Mouse (Mus musculus): ENCODE measurements around the gene Arl3.
A peak's percentile ranks its signal among the peaks of the same experiment; 100 is the strongest.
"Not testable (repeated sequence)": the region's sequence is repeated elsewhere in the genome, so short reads cannot be mapped to it uniquely, and the experiment has no call there.

Gene Arl3

GRCm38 (mm10) chr19:46587823-46588508 is 15.0 kb upstream of the Arl3 start:
- peak; percentile 77 for DNase-seq (ENCODE audit: low spot score)

- no peak for DNase-seq (ENCODE audit: low spot score)
Observed at GRCm38 (mm10) chr19:46575196-46575595, 2.2 kb upstream of the Arl3 start.

DNA sequence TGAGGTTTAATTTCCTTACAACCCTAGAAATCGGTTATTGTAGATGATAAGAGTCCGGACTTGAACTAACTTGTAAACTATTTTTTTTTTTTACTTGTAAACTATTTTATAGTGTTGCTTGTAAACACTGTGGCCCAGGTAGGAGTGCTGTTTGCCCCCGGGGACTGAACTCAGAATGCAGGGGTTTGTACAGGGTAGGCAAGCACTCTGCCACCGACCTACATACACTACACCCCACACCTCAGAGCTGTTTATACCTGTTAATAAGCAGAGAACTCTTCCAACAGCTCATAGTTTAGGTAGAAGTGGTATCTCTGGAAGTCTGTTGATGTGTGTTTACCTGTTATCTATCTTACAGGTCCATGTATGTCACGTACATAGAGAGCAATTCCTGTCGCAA is 992 bp upstream of the Arl3 start:
- no peak for DNase-seq (ENCODE audit: low spot score)

DNA sequence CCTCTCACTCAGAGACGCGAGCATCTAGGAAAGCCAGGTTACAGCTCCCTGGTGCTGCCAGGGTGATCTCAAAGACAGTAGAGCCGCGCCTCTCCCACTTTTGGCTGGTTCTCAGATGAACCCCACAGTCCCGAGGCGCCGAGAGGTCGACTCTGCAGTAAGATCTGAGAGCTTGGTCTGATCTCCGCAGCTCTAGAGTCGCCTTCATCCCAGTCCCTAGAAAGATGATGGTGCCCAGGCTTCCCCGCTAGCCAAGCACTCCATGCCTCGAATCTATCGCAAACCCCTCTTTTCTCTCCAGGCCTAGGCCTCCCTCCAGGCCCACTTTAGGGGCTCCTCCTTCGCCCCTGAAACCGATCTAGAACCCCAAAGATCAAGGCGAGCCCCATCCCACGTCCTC is 450 bp downstream of the Arl3 start:
- no peak for DNase-seq (ENCODE audit: low spot score)

GRCm38 (mm10) chr19:46571878-46572244 is 1.1 kb downstream of the Arl3 start:
- DNase-seq (ENCODE audit: low spot score) = no peak

DNA sequence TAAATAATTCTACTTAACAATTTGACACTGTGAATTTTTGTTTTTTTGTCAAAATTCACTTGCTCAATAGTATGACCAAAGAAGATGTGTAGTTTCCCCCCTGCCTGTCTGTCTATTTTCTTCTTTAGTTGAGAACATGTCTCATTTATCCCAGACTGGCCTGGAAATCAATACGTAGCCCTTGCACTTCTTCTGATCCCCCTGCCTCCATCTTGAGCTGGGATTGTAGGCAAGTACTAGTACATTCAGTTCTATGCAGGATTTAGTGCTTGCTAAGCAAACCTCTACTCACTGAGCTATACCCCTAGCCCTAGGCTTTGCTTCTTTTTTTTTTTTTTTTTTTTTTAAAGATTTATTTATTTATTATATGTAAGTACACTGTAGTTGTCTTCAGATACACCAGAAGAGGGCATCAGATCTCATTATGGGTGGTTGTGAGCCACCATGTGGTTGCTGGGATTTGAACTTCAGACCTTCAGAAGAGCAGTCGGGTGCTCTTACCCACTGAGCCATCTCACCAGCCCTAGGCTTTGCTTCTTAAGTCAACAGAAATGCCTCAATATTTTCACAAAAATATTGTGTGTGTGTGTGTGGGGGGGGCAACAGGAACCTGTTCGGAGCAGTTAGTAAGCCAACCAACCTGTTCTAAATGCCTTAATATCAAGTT is 1.7 kb downstream of the Arl3 start:
- not testable (repeated sequence) for DNase-seq (ENCODE audit: low spot score)

GRCm38 (mm10) chr19:46564043-46564462 is 8.9 kb downstream of the Arl3 start:
- DNase-seq (ENCODE audit: low spot score) = no peak

DNA sequence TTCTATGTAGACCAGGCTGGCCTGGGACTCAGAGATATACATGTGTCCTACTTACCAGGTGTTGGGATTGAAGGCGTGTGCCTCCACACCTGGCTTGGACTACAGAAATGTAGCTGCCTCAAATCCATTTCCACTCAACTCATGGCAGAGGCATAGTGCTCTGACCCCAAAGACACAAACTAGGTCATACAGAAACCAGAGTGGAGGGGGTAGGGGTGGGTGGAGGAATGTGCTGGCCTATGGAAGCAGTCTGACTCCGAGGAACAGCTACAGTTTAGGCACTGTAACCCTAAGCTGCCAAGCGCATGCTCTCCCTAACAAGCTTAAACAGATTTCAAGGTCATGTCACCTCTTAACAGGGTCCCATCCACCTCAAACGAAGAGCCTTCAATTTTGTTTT is 9.4 kb downstream of the Arl3 start:
- DNase-seq (ENCODE audit: low spot score) = no peak

GRCm38 (mm10) chr19:46562581-46563515 is 10.2 kb downstream of the Arl3 start:
- DNase-seq (ENCODE audit: low spot score) = no peak

DNA sequence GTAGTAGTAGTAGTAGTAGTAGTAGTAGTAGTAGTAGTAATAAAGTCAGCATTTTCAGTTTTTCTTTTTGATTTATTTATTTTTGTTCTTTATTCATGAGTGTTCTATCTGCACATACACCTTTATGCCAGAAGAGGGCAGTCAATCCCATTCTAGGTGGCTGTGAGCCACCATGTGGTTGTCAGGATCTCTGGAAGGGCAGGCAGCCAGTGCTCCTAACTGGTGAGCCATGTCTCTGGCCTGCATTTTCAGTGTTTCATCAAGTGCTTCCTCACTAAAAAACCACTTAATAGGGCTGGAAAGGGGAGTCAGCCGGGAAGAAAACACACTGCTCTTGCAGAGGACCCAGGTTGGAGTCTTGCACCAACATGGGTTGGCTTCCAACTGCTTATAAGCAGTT is 10.9 kb downstream of the Arl3 start:
- DNase-seq (ENCODE audit: low spot score) = peak; percentile 54

GRCm38 (mm10) chr19:46558631-46559030 is 14.4 kb downstream of the Arl3 start:
- no peak for DNase-seq (ENCODE audit: low spot score)

- DNase-seq (ENCODE audit: low spot score) = no peak
Observed at GRCm38 (mm10) chr19:46558009-46558408, 15.0 kb downstream of the Arl3 start.

DNA sequence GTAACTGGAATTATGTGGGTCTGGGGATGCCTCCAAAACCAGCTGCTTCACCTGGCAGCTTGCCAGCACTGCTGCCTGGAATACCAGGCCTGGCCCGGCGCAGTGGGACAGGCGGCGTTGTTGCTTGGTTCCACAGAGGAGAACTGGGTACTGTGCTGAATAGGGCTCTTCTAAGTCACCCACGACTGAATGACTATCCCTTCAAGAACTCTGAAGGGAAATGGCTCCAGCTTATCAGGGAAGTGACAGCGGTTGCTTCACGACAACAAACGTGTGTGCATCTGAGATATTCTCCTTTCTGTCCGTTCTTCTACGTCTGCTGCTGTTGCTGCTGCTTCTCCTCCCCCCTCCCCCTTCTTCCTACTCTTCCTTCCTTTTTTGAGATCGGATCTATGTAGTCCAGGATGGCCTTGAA is 19.4 kb downstream of the Arl3 start:
- peak; percentile 74 for DNase-seq (ENCODE audit: low spot score)

DNA sequence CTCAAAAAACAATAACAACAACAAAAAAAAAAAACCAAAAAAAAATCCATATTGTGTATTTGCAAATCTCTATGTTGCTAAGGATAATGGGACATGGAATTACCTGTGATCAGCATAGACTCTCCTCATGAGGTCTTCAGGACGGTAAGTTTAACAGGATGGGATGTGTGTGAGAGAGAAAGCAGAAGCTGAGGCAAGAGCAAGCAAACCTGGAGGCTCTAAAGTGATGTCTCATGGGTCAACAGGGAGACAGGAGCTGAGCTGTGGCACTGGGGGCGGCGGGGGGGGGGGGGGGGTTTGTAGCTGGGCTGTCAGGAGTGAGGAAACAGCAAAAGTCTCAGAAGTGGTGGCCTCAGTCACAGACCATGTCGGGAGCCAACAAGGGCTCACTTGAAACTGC is 20.5 kb downstream of the Arl3 start:
- no peak for DNase-seq (ENCODE audit: low spot score)

DNA sequence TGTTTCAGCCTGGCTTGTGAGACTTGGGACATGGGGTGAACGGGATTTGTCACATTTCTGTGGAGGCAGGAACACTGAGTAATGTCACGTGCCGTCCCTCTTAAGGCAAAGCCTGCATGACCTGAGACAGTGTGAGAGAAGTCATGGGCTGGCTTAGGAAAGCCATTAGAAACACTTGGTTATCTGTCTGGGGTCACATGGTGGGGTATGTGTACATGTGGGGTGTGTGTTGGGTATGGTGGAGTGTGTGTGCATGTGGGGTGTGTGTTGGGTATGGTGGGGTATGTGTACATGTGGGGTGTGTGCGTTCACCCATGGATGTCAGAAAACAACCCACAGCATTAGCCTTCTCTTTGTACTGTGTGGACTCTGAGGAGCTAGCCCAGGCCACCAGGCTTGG is 22.6 kb downstream of the Arl3 start:
- no peak for DNase-seq (ENCODE audit: low spot score)

- no peak for DNase-seq (ENCODE audit: low spot score)
Observed at GRCm38 (mm10) chr19:46548110-46548509, 24.9 kb downstream of the Arl3 start.

- DNase-seq (ENCODE audit: low spot score) = no peak
Observed at GRCm38 (mm10) chr19:46547565-46547964, 25.4 kb downstream of the Arl3 start.

DNA sequence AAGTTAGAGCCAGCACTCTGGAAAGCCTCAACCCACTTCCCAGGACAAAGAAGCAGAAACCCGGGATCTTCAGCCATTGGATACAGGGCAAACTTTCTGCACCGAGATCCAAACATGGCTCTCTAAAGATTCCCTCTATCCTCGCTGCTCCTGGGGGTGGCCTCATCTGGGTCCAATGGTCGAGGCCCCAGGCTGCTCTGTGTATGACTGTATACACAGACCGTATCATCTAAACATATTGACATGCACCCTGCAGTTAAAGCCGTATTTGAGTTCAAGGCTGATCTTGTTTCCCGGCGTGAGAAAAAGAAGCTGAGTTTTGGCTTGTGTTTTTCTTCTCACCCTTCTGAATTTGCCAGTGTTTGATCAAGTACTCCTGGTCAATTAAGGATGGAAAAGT is 30.2 kb downstream of the Arl3 start:
- no peak for DNase-seq (ENCODE audit: low spot score)

DNA sequence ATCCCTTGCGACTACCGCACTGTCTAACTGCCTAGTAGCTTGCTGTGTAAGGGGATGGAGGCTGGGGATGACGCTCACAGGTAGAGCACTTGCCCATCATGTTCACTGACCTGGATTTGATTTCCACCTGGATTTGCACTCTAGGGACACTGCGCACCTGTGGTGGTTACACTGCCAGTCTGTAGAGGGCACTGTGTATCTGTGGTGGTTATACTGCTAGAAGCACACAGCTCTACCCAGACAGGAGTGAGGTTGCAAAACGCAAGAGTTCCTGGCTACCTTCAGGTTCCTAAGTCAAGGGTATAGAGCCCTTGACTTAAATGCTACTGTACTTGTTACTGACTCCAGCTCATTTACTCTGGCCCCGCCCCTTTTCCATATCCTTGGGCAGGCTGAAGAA is 34.8 kb downstream of the Arl3 start:
- no peak for DNase-seq (ENCODE audit: low spot score)

DNA sequence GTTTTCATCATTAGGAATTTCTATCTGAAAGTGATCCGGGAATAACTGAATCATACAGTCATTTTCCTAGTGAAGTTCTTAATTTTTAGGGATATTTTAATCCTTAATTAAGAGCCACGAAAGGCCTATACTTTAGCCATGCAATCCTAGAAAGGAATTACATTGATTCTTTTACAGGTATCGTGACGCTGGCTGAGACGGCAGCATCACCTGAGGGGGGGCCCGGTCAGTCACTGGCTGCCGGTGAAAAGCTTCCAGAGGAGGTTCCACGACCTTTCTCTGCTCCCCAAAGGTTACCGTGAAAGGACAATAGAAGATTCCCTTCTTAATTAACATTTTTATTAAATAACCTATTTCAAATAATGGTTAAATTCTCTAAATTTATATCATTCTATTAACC is 35.6 kb downstream of the Arl3 start:
- no peak for DNase-seq (ENCODE audit: low spot score)

GRCm38 (mm10) chr19:46534542-46535098 is 38.4 kb downstream of the Arl3 start:
- DNase-seq (ENCODE audit: low spot score) = no peak

DNA sequence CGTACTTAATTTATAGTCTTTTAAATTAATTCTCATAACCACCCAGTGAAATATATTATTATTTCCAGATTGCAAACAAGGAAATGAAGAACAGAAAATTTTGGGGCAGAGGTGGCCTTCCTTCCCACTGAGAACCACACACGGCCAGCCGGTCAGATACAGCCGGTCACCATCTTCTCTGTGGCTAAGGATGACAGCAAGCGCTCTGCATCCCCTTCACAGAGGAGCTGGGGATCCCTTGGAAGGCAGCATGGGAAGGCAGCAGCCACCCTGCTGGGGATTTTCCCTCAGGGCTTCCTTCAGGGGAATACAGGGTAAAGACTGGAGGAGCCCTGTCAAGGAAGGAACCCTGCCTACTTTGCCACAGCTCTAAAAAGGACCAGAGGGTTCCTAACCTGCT is 39.5 kb downstream of the Arl3 start:
- no peak for DNase-seq (ENCODE audit: low spot score)

- no peak for DNase-seq (ENCODE audit: low spot score)
Observed at GRCm38 (mm10) chr19:46533066-46533465, 39.9 kb downstream of the Arl3 start.

All from c-Kit-positive CD71-positive TER-119-positive erythroid progenitor cells, embryonic 14.5 days (primary cell).